ENCODE assay signal across 33 mouse cellular contexts in genomic region chr9:107502131-107502846, GRCm38 (mm10). TPM values are rescaled to one million over a fixed set of nuclear protein-coding genes. Genes with fewer than 3 reads are reported as not detected.
DNase-seq lines count a peak whose midpoint lies in the region; ATAC-seq and TF ChIP-seq lines count a peak whose summit lies in the region.
"Had no signal": no experiment of that assay in that cellular context is flagged by ENCODE, and none has a peak within 500 bp of the region (broad histone marks: within the 10 kb centered on the region; RNA-seq: fewer than 3 reads in every experiment).

No protein-coding gene starts in this region.

- no peak overlapping the region for H3K4me2 ChIP-seq in hindbrain, embryonic 13.5 days
- H3K4me2 ChIP-seq in hindbrain, embryonic 12.5 days (replicated peaks) = no peak overlapping the region
- H3K4me2 ChIP-seq: embryonic facial prominence, embryonic 15.5 days; forebrain, embryonic 13.5 days; heart, embryonic 12.5 days; hindbrain, embryonic 15.5 days; limb, embryonic 15.5 days; liver, embryonic 13.5 days; midbrain, embryonic 13.5 days had no signal

- WGBS in hindbrain, embryonic 13.5 days = 88% methylated on average over 12 of the region's 12 CpGs
- 90% methylated on average over 12 of the region's 12 CpGs for WGBS in hindbrain, embryonic 12.5 days
- WGBS in cerebellum, adult 2 months = 12% methylated on average over 12 of the region's 12 CpGs

- ATAC-seq in hindbrain, embryonic 13.5 days (ENCODE audit: low FRiP score) = no peak
- ATAC-seq in hindbrain, embryonic 12.5 days (ENCODE audit: low FRiP score) = no peak
- ATAC-seq: forebrain, embryonic 13.5 days; inflammation-experienced regulatory T-cells, adult 6 months; lung, postnatal 0 days; midbrain, embryonic 13.5 days; Patski had no signal

- TF ChIP-seq CTCF in cerebellum, adult 2 months (IDR thresholded peaks at IDR 0.05; ENCODE audit: borderline replicate concordance, insufficient read depth, low read depth, low read length) = no peak

- peak overlapping the region; percentile 10; the same call in 1 of the 2 replicates for H3K27ac ChIP-seq in hindbrain, embryonic 13.5 days
- no peak overlapping the region for H3K27ac ChIP-seq in hindbrain, embryonic 12.5 days
- peak overlapping the region; percentile 35; the same call in 1 of the 2 replicates for H3K27ac ChIP-seq in cerebellum, adult 2 months (ENCODE audit: insufficient read depth, low read length)
- H3K27ac ChIP-seq: embryonic facial prominence, embryonic 10.5 days; embryonic facial prominence, embryonic 15.5 days; forebrain, embryonic 13.5 days; hindbrain, embryonic 15.5 days; layer of hippocampus, adult 2 months; limb, embryonic 10.5 days; limb, embryonic 15.5 days; liver, embryonic 13.5 days; stomach, postnatal 0 days had no signal

- H3K36me3 ChIP-seq in hindbrain, embryonic 13.5 days = peaks cover 12% of the 10 kb centered on the region
- H3K36me3 ChIP-seq in hindbrain, embryonic 12.5 days = no peaks in the 10 kb centered on the region; the same call in 1 of the 2 replicates
- H3K36me3 ChIP-seq: embryonic facial prominence, embryonic 10.5 days; embryonic facial prominence, embryonic 15.5 days; heart, embryonic 12.5 days; hindbrain, embryonic 15.5 days; limb, embryonic 10.5 days; limb, embryonic 15.5 days; liver, embryonic 13.5 days had no signal

- H3K9ac ChIP-seq in hindbrain, embryonic 13.5 days = no peak overlapping the region
- no peak overlapping the region for H3K9ac ChIP-seq in hindbrain, embryonic 12.5 days
- H3K9ac ChIP-seq: embryonic facial prominence, embryonic 15.5 days; forebrain, embryonic 13.5 days; heart, embryonic 12.5 days; hindbrain, embryonic 15.5 days; limb, embryonic 15.5 days; liver, embryonic 13.5 days; midbrain, embryonic 13.5 days had no signal

- DNase-seq in cerebellum, adult 2 months = peak; percentile 75 to 88
- peak; percentile 67 to 78 for DNase-seq in cerebellum, postnatal 14 days
- no peak for DNase-seq in gastrocnemius, postnatal 4 days (ENCODE audit: low spot score in 2 of 2)
- no peak for DNase-seq in layer of hippocampus, postnatal 36 days
- no peak for DNase-seq in spleen, adult 18-20 months
- DNase-seq: adrenal gland, postnatal 14 days; gastrocnemius, postnatal 25 days; heart, adult 18-20 months; heart, postnatal 4 days; kidney, adult 11 months; kidney, postnatal 14 days; liver, embryonic 13.5 days; lung, adult 18-20 months; lung, postnatal 4 days; right cerebral cortex, postnatal 25 days; thymus, adult 18-20 months; thymus, postnatal 25 days had no signal

- TF ChIP-seq POLR2A in cerebellum, adult 2 months (IDR thresholded peaks at IDR 0.05; ENCODE audit: borderline replicate concordance, insufficient read depth, low read length) = 0 out of 2 replicates have a peak, but pooled peaks have one; percentile 0

- no peak overlapping the region for H3K4me3 ChIP-seq in hindbrain, embryonic 13.5 days
- H3K4me3 ChIP-seq in hindbrain, embryonic 12.5 days = no peak overlapping the region
- no peak overlapping the region for H3K4me3 ChIP-seq in cerebellum, adult 2 months (replicated peaks; ENCODE audit: insufficient read depth, low read depth, low read length)
- H3K4me3 ChIP-seq: embryonic facial prominence, embryonic 10.5 days; embryonic facial prominence, embryonic 15.5 days; forebrain, embryonic 13.5 days; heart, embryonic 12.5 days; hindbrain, embryonic 15.5 days; layer of hippocampus, adult 2 months; limb, embryonic 10.5 days; limb, embryonic 15.5 days; liver, embryonic 13.5 days; megakaryocyte, embryonic 14.5 days; midbrain, embryonic 13.5 days had no signal

- H3K27me3 ChIP-seq in hindbrain, embryonic 13.5 days = no peaks in the 10 kb centered on the region
- H3K27me3 ChIP-seq in hindbrain, embryonic 12.5 days = peaks cover 5% of the 10 kb centered on the region; the same call in 1 of the 2 replicates
- H3K27me3 ChIP-seq in cerebellum, adult 2 months (ENCODE audit: control insufficient read depth, insufficient read depth, low read length) = no peaks in the 10 kb centered on the region
- H3K27me3 ChIP-seq: embryonic facial prominence, embryonic 15.5 days; forebrain, embryonic 13.5 days; hindbrain, embryonic 15.5 days; midbrain, embryonic 13.5 days had no signal

- H3K9me3 ChIP-seq in hindbrain, embryonic 13.5 days = no peaks in the 10 kb centered on the region
- no peaks in the 10 kb centered on the region for H3K9me3 ChIP-seq in hindbrain, embryonic 12.5 days (replicated peaks)
- H3K9me3 ChIP-seq: embryonic facial prominence, embryonic 10.5 days; embryonic facial prominence, embryonic 15.5 days; forebrain, embryonic 13.5 days; heart, embryonic 12.5 days; hindbrain, embryonic 15.5 days; limb, embryonic 10.5 days; limb, embryonic 15.5 days; liver, embryonic 13.5 days; megakaryocyte, embryonic 14.5 days; midbrain, embryonic 13.5 days had no signal

- peaks cover 51% of the 10 kb centered on the region for H3K4me1 ChIP-seq in hindbrain, embryonic 13.5 days (replicated peaks)
- H3K4me1 ChIP-seq in hindbrain, embryonic 12.5 days = peaks cover 32% of the 10 kb centered on the region
- H3K4me1 ChIP-seq in cerebellum, adult 2 months (ENCODE audit: control insufficient read depth, insufficient read depth, low read length) = peaks cover 32% of the 10 kb centered on the region
- H3K4me1 ChIP-seq: megakaryocyte, embryonic 14.5 days had no signal

RNA-seq across cellular contexts. Expression of gene Tmem115, which starts 31.5 kb away (rescaled TPM):
- 44.7 and 46.0 TPM in 2 replicates for polyA plus RNA-seq in hindbrain, embryonic 13.5 days (2015; fragmentation: Nextera tagmentation; extraction: Ambion mirVana)
- polyA plus RNA-seq in hindbrain, embryonic 12.5 days (2016; fragmentation: Nextera tagmentation; extraction: Ambion mirVana) = 48.1 and 50.4 TPM in 2 replicates
- 44.3 and 44.6 TPM in 2 replicates for polyA plus RNA-seq in cerebellum, adult 2 months (2012; rRNA removed)
- 10 to 100 TPM; 27.9 to 30.4 TPM for total RNA-seq in gastrocnemius, postnatal 4 days (2021)
- 10 to 100 TPM; 34.6 to 35.0 TPM for total RNA-seq in layer of hippocampus, postnatal 36 days (2021)

RNA-seq across cellular contexts. Expression of gene Cyb561d2, which starts 39.7 kb away (rescaled TPM):
- 38.9 and 39.1 TPM in 2 replicates for polyA plus RNA-seq in hindbrain, embryonic 13.5 days (2015; fragmentation: Nextera tagmentation; extraction: Ambion mirVana)
- 21.9 and 22.6 TPM in 2 replicates for polyA plus RNA-seq in hindbrain, embryonic 12.5 days (2016; fragmentation: Nextera tagmentation; extraction: Ambion mirVana)
- polyA plus RNA-seq in cerebellum, adult 2 months (2012; rRNA removed) = 21.2 and 21.5 TPM in 2 replicates
- 1 to 10 TPM; 4.6 to 5.9 TPM for total RNA-seq in gastrocnemius, postnatal 4 days (2021)
- total RNA-seq in layer of hippocampus, postnatal 36 days (2021) = 10 to 100 TPM; 15.1 to 18.2 TPM

RNA-seq across cellular contexts. Expression of gene Nprl2, which starts 39.7 kb away (rescaled TPM):
- 68.6 and 71.1 TPM in 2 replicates for polyA plus RNA-seq in hindbrain, embryonic 13.5 days (2015; fragmentation: Nextera tagmentation; extraction: Ambion mirVana)
- polyA plus RNA-seq in hindbrain, embryonic 12.5 days (2016; fragmentation: Nextera tagmentation; extraction: Ambion mirVana) = 47.5 and 50.5 TPM in 2 replicates
- 64.1 and 70.7 TPM in 2 replicates for polyA plus RNA-seq in cerebellum, adult 2 months (2012; rRNA removed)
- total RNA-seq in gastrocnemius, postnatal 4 days (2021) = 10 to 100 TPM; 10.0 to 12.7 TPM
- 10 to 100 TPM; 39.7 to 47.9 TPM for total RNA-seq in layer of hippocampus, postnatal 36 days (2021)

RNA-seq across cellular contexts. Expression of gene Zmynd10, which starts 44.8 kb away (rescaled TPM):
- polyA plus RNA-seq in hindbrain, embryonic 13.5 days (2015; fragmentation: Nextera tagmentation; extraction: Ambion mirVana) = 2.6 and 4.0 TPM in 2 replicates
- 3.6 and 4.3 TPM in 2 replicates for polyA plus RNA-seq in hindbrain, embryonic 12.5 days (2016; fragmentation: Nextera tagmentation; extraction: Ambion mirVana)
- polyA plus RNA-seq in cerebellum, adult 2 months (2012; rRNA removed) = 1.6 and 2.3 TPM in 2 replicates
- total RNA-seq in gastrocnemius, postnatal 4 days (2021) = not detected
- 1 to 10 TPM; 3.4 to 4.3 TPM for total RNA-seq in layer of hippocampus, postnatal 36 days (2021)
- total RNA-seq: gastrocnemius, postnatal 25 days had no signal
- polyA plus RNA-seq: liver, embryonic 13.5 days had no signal

RNA-seq across cellular contexts. Expression of gene Rassf1, which starts 49.1 kb away (rescaled TPM):
- polyA plus RNA-seq in hindbrain, embryonic 13.5 days (2015; fragmentation: Nextera tagmentation; extraction: Ambion mirVana) = 36.7 and 36.9 TPM in 2 replicates
- polyA plus RNA-seq in hindbrain, embryonic 12.5 days (2016; fragmentation: Nextera tagmentation; extraction: Ambion mirVana) = 37.3 and 39.9 TPM in 2 replicates
- 30.3 and 32.3 TPM in 2 replicates for polyA plus RNA-seq in cerebellum, adult 2 months (2012; rRNA removed)
- 10 to 100 TPM; 31.1 to 39.6 TPM for total RNA-seq in gastrocnemius, postnatal 4 days (2021)
- total RNA-seq in layer of hippocampus, postnatal 36 days (2021) = 10 to 100 TPM; 15.8 TPM

Comparison
In these comparisons a context has a peak if more than half of its experiments do, and no peak if none do; other contexts are left out.
1. DNase-seq: peak in cerebellum, adult 2 months (2 of 2) and cerebellum, postnatal 14 days (2 of 2); none in gastrocnemius, postnatal 4 days (0 of 2), layer of hippocampus, postnatal 36 days (0 of 2) and spleen, adult 18-20 months (0 of 2).